Mouse (Mus musculus) kidney, adult 2 months (tissue): ENCODE measurements around the gene Tmem239.

Source experiments
- CTCF ChIP-seq: fragments of 200-500 bp; conservative IDR thresholded peaks from 2 replicates; pipeline ENCODE4 v1.5.1; 2011; ENCODE audit warnings: low read depth, mild to moderate bottlenecking, control low read depth, low read length, moderate library complexity, mixed read lengths; ENCODE audit not compliant: insufficient read depth, insufficient read length
- POLR2A ChIP-seq: fragments of 200-500 bp; IDR thresholded peaks from one replicate; pipeline ENCODE4 v1.6.1; 2011; ENCODE audit warnings: low read depth, low read length, control low read depth

DNA sequence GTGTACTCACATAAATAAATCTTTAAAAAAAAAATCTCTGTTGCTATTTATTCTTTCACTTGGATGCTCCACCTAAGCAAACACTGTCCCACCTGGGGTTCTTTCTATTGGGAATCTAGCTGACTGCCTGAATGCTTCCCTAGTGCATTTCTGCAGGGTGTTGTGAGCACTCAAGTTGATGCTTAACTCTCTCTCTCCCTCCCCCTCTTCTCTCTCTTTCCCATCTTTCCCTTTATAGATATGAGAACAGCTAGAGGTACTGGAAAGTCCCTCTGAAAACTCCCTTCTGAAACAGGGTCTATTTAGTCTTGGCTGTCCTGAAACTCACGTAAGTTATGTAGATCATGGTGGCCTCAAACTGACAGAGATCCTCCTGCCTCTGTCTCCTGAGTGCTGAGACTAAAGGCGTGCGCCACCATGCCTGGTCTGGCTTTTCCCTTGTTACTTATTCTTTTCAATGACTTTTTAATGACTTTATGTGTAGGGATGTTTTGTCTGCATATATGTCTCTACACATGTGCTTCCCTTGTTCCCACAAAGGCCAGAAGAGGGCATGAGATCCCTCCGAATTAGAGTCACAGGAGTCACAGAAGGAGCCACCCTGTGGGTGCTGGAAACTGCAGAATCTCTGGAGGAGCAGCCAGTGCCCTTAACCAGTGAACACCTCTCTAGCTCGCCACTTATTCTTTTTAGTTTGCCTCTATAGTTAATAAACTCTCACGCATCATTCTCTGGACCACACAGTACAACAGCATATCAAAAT, 8.0 kb downstream of the Tmem239 start:
- TF ChIP-seq CTCF (0 out of 2 replicates have a peak, but pooled peaks have one; percentile 22), POLR2A (no peak)
